Mouse (Mus musculus): ENCODE measurements around the gene Pxdn. TPM values are rescaled to one million over a fixed set of nuclear protein-coding genes. Genes with fewer than 3 reads are reported as not detected.

Gene Pxdn
- total RNA-seq, 2 experiments from 2014 or later: 61.1 to 68.1 TPM

- DNase-seq (ENCODE audit: extremely low spot score in 1 of 2, low spot score in 1 of 2): no peak
Observed at GRCm38 (mm10) chr12:29951485-29951884, 14.1 kb downstream of the Pxdn start.

GRCm38 (mm10) chr12:29952102-29952501 lies 14.7 kb downstream of the Pxdn start:
- no peak for DNase-seq (ENCODE audit: extremely low spot score in 1 of 2, low spot score in 1 of 2)

- DNase-seq (ENCODE audit: extremely low spot score in 1 of 2, low spot score in 1 of 2): no peak
Observed at GRCm38 (mm10) chr12:29953999-29954398, 16.6 kb downstream of the Pxdn start.

- no peak for DNase-seq (ENCODE audit: extremely low spot score in 1 of 2, low spot score in 1 of 2)
Observed at GRCm38 (mm10) chr12:29954464-29954863, 17.1 kb downstream of the Pxdn start.

- no peak for DNase-seq (ENCODE audit: extremely low spot score in 1 of 2, low spot score in 1 of 2)
Observed at GRCm38 (mm10) chr12:29956969-29957368, 19.6 kb downstream of the Pxdn start.

- DNase-seq (ENCODE audit: extremely low spot score in 1 of 2, low spot score in 1 of 2): no peak
Observed at GRCm38 (mm10) chr12:29958637-29959036, 21.2 kb downstream of the Pxdn start.

GRCm38 (mm10) chr12:29961041-29961440 lies 23.6 kb downstream of the Pxdn start:
- no peak for DNase-seq (ENCODE audit: extremely low spot score in 1 of 2, low spot score in 1 of 2)

- DNase-seq (ENCODE audit: extremely low spot score in 1 of 2, low spot score in 1 of 2): no peak
Observed at GRCm38 (mm10) chr12:29965016-29965415, 27.6 kb downstream of the Pxdn start.

GRCm38 (mm10) chr12:29971795-29972464 lies 34.5 kb downstream of the Pxdn start:
- no peak for DNase-seq (ENCODE audit: extremely low spot score in 1 of 2, low spot score in 1 of 2)

- no peak for DNase-seq (ENCODE audit: extremely low spot score in 1 of 2, low spot score in 1 of 2)
Observed at GRCm38 (mm10) chr12:29972533-29972932, 35.1 kb downstream of the Pxdn start.

GRCm38 (mm10) chr12:29980076-29980475 lies 42.7 kb downstream of the Pxdn start:
- DNase-seq (ENCODE audit: extremely low spot score in 1 of 2, low spot score in 1 of 2): no peak

GRCm38 (mm10) chr12:29981722-29982293 lies 44.4 kb downstream of the Pxdn start:
- no peak for DNase-seq (ENCODE audit: extremely low spot score in 1 of 2, low spot score in 1 of 2)

GRCm38 (mm10) chr12:29983190-29983589 lies 45.8 kb downstream of the Pxdn start:
- DNase-seq (ENCODE audit: extremely low spot score in 1 of 2, low spot score in 1 of 2): no peak

- DNase-seq (ENCODE audit: extremely low spot score in 1 of 2, low spot score in 1 of 2): no peak
Observed at GRCm38 (mm10) chr12:29985126-29985525, 47.7 kb downstream of the Pxdn start.

GRCm38 (mm10) chr12:29986241-29986640 lies 48.8 kb downstream of the Pxdn start:
- no peak for DNase-seq (ENCODE audit: extremely low spot score in 1 of 2, low spot score in 1 of 2)

- DNase-seq (ENCODE audit: extremely low spot score in 1 of 2, low spot score in 1 of 2): no peak
Observed at GRCm38 (mm10) chr12:29998895-29999294, 61.5 kb downstream of the Pxdn start.

- no peak for DNase-seq (ENCODE audit: extremely low spot score in 1 of 2, low spot score in 1 of 2)
Observed at GRCm38 (mm10) chr12:30001951-30002350, 64.5 kb downstream of the Pxdn start.

GRCm38 (mm10) chr12:30003680-30004364 lies 66.4 kb downstream of the Pxdn start:
- DNase-seq (ENCODE audit: extremely low spot score in 1 of 2, low spot score in 1 of 2): no peak

GRCm38 (mm10) chr12:30004365-30004723 lies 66.9 kb downstream of the Pxdn start:
- DNase-seq (ENCODE audit: extremely low spot score in 1 of 2, low spot score in 1 of 2): no peak

GRCm38 (mm10) chr12:30006586-30006985 lies 69.2 kb downstream of the Pxdn start:
- no peak for DNase-seq (ENCODE audit: extremely low spot score in 1 of 2, low spot score in 1 of 2)

- no peak for DNase-seq (ENCODE audit: extremely low spot score in 1 of 2, low spot score in 1 of 2)
Observed at GRCm38 (mm10) chr12:30008741-30009140, 71.3 kb downstream of the Pxdn start.

- no peak for DNase-seq (ENCODE audit: extremely low spot score in 1 of 2, low spot score in 1 of 2)
Observed at GRCm38 (mm10) chr12:30015501-30015900, 78.1 kb downstream of the Pxdn start.

Data from layer of hippocampus, postnatal 25 days (tissue).